Mouse (Mus musculus) embryo, embryonic 9.5 days (tissue): ENCODE results near the gene Hlf.
A peak's percentile ranks its signal among the peaks of the same experiment; 100 is the strongest.

Experiments
- DNase-seq: peaks from one replicate; pipeline ENCODE4 v3.0.0-alpha.2; 2017; ENCODE audit errors: extremely low spot score

Gene Hlf

DNA sequence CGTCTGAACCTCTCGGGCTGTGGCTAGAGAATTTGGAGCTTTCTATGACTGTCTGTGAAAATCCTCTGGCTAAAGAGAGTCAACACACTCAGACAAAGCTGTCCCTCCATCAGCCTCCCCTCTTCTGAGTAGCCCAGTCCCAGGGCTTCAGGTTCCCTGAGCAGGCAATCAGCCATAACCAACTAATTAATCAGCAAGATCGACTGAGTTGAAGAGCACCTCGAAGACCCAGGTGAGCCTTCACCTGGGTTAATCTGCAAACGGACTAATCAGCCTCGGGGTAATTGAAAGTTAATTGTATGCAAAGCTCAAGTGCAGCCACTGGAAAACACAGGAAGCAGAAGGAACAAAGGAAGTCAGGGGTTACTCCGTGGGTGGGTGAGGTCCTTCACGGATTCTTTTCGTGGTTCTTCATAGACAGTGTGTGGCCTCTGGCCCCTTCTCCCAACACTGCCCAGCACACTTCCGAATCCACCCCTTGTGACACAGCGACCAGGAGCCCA is 19.9 kb downstream of the Hlf start:
- no peak for DNase-seq

DNA sequence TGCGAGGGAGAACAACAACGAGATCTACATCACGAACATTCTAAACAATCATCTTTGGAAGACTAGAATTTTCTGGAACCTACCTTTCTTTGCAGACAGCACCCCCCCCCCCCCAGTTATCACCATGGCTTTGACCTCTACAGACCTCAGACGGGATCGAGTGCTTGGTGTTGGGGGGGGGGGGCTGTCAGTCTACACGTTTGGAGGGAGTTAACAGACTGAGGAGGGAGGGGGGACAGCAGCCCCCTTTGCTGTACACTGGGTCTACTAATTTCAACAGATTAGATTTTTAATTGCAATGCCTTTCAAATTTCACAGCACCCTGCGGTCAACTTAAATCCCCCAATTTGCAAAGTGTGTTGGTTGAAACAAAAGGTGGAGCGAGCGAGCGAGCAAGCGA is 20.3 kb downstream of the Hlf start:
- no peak for DNase-seq

DNA sequence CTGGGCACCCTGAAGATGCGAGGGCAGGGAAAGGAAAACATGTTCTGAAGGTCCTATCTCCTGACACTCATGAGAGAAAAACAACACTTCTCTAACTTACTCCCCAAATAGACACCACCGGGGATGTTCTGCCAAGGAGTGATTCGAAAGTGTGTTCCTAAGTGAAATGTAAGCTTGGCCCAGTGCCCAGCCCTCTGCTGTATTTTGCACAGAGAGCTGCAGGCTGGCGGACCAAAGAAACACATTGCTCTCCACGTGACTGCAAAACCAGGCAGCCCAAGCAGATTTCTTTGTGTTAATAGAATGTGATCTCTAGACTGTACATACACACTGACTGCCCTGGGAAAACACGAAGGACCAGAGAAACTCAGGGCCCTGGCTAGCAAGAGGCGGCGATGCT is 21.1 kb downstream of the Hlf start:
- peak; percentile 40 for DNase-seq

DNA sequence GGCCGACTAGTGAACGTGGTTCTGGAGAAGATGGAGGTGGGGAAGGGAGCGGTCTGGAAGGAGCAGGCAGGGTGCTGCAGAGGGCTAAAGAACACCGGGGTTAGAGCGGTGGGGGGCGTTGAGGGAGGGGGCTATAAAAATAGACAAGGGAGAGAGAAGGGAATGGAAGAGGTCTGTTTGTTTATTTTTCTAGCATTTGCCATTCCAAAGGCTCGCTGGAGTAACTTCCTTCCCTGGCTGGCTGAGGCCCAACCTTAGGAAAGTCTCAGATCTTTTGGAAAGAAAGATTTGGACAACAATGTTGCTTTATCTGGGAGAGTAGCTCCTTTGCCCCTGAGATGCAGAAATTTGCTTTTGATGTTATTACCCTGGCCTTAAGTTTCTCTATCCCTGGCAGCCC is 21.6 kb downstream of the Hlf start:
- DNase-seq: peak; percentile 32

DNA sequence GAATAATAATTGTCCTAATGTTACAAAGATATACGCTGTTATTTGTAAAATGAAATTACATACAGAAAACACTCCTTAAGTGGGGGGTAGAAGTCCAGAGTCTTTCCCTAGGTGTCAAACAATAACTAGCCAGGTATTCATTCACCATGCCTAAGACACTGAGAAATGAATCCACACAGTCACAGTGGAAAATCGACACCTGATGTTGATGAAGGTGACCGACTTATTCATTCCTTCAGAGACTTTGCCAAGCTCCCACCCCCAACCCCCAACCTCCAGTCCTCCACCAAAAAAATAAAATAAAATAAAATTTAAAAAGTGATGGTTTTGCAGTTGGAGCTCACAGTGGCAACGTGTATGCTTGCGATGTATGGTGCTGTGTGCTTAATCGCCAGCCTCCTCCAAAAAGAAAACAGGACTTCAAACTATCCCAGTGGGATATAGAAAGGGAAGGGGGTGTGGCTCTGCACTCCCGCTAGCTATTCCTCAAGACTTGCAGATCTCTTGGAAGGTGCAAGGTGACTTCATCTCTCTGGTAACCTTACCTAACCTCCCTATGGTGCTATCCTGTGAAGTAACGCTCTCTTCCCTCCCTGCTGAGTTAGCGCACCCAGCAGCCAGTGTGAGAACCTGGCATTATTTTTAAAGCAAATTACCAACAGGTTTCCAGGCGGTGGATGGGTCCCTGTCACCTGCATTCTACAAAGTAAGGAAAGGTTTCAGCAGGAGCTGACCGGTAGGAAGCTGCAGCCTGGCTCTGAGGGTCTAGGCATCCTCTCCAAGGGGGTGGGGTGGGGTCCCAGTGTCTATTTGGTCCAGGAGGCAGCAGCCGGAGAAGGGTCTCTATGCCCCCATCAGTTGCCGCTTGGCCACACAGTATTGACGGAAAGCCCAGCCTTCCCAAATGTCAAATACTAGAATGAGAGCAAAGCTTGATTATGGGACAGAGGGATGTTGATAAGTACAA is 22.5 kb downstream of the Hlf start:
- no peak for DNase-seq

DNA sequence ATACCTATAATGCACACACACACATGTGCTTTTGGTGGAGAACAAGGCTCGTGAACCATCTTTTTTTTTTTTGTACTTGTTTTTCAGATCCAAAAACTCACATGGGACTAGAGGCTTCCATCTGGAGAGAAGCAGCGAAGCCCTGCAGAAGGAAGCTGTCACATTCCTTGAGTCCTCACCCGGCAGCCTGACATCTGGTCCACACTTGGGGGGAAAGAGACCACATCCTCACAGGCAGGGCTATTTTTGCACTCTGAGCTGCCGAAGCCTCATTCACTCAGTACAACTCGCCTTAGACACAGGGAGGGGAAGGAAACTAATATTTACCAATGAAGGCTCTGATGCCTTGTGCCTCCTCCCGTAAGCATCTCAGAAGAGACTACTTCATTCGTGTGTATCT is 25.8 kb downstream of the Hlf start:
- DNase-seq: no peak

DNA sequence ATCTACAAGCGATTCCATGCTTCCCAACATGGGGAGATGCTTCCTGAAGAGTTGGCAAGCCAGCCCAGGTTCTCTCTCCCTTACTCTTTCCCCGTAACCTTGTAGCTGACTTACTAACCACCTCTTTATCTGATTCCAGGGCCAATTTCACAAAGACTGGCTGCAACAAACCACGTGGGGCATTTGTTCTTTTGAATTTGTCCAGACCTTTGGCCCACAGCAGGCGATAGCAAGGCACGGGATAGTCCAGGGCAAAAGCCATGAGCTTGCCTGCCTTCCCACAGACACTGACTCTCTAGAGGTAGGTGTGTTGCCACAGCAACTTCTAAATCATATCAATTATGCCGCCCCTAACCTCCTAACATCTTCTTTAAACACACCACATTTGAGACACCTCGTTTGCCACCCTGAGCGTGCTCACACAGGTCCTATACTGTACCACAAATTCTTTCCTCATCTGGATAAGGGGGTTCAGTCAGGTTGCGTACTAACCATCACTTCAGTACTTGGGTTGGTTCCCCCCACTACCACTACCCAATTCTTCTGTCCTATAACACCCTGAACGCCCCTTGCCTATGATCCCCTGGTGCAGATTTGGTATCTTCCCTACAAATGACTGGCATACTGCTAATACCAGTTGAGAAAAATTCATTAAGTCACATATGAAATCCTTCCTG is 26.7 kb downstream of the Hlf start:
- no peak for DNase-seq

DNA sequence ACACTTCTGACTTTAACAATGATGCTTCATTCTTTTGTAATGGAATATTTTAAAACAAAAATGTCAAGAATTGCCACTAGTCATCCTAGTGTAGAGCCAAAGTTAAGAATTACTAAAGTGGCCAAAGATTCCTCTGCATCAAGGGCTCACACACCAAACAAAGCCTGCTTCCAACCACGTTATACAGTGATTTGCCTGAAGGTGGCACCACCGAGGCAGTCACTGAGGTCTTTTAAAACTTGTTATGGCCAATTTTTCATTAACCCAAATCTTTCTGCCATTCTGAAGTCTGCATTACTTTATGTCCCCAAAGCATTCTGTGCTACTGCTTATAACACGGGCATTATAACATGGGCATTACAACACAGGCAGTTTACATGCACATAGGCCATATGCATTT is 27.3 kb downstream of the Hlf start:
- no peak for DNase-seq

DNA sequence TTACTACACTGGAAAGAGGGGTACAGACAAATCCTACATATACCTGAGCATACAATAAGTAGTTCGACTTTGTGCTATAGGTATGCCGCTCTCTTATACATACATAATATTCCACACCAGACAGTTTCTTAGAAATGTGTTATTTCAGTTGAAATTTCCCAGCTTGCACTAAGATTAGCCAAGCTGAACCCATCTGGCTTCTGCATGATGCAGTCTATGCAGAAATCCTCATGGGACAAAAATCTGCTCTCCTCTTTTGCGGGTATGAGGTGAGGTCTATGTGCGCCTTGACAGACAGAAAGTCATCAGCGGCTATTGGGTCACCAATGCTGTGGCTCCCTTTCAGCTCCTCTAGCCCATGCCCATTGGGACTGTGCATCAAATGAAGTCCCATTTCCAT is 30.2 kb downstream of the Hlf start:
- no peak for DNase-seq

DNA sequence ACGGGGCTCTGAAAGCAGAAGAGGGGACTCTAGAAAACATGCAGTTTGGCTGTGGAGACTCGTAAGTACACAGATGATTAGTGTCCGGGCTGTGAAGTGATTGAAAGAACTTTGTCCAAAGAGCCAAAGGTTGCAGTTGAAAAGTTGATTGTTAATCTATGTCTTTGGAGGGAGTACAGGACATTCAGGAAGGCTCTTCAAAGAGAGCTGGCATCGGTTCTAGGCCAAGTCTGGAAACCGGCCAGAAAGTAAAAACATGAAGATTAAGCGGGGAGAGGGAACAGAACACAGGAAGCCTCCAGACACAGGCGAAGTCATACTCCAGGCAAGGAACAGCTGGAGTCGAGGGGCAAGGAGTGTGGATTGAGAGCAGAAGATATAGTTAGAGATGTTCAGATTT is 32.6 kb downstream of the Hlf start:
- DNase-seq: no peak

DNA sequence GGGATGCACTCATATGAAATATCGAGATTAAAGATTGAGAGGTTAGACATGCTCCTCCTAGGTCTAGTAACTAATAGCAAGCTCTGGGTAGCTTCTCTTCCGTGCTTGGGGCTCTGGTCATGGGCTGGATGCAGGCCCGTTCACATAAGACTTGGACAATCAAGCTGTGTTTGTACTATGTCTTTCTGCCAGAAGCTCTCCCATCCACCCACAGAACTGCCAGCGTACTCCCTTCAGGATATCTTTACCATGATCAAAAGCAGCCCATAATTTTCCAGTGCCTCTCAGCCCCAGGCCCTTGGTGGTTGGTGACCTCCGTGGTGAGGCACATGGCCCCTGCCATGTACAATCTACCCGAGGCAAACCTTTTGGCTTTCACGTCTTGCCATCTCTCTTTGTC is 33.3 kb downstream of the Hlf start:
- no peak for DNase-seq

DNA sequence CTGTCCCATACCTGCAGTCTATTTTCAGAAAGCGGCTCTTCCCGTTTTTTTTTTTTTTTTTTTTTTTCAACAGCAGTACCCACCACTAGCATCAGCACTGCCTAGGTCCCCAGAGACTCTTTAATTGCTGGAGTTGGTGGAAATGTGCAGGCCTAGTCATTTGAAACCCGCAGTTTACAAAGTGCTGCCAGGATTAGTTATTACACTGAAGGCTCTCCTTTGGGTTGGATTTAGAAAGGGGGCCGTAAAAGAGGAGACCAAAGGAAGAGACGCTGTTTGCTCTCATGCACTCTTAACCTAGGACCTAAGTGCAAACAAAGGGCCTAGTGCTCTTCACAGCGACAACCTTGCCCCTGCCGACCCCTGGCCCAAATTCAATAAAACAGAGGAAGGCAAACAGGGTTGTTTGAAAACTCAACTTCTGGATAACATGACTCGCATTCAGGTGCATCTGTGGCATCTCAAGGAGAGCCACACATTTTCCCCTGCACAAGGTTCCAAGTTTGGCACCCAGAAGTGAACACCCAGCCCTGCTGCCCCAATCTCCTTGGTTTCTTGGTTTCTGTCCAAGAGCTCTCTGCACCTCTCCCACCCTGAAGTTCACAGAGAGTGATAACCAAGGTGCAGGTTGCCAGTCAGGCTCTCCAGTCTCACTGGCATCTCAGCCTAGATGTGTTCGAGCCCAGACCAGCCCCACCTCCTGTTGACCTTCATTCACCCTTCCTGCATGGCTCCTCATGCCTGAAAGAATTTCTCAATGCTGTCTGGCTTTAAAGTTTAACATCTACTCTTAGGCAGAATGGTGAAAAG is 34.0 kb downstream of the Hlf start:
- no peak for DNase-seq

DNA sequence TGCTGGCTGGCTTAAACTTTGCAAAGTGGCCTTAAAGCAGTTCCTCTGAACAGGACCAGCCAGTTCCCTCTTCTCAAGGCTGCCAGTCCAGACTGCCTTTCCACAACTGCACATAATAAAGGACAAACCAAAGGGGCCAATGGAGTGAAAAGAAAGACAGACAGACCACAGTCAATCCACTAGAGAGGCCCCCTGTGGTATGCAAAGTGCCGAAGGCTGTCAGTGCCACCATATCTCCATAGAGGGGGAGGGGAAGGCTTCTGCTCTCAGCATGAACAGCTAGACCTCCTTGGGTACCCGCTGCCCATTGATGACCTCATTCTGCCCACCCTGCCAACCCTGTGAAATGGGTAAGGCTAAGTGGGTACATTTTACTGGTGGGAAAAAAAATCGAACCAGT is 34.7 kb downstream of the Hlf start:
- peak; percentile 37 for DNase-seq

DNA sequence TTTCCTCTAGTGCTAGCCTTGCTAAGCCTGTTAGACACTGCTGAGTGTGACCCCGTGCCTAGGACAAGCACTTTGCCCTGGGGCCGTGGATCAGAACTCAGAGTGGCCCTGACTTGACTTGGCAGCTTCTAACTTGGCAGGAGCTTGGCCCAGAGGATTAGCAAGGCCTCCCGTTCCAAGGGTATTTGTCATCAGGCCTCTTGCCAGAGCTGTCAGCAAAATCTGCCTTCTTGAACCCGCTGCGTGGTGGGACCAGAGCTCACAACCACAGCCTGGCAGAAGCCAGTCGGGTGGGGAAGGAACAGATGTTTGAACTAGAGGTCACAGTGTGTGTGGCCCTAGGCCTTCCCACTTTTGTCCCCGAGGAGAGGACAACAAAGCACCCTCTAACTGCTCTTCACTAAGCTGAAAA is 35.4 kb downstream of the Hlf start:
- no peak for DNase-seq

DNA sequence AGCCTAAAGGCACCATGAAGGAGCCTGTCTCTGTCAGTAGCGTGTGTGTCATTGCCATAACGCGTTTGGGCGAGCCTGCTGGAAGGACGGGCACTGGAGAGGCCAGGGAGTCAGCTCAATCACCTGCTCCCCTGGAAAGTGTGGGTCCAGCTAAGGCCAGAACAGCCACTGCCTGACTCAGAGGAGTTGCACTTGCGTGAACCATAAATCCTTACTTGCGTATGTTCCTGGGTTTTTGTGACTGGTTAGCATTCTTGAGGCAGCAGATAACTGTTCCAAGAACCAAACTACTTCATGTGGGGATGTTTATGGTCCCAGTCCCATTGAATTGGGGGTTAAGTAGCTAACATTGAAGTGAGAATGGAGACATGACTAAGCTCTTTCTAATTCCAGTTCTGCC is 38.0 kb downstream of the Hlf start:
- no peak for DNase-seq

DNA sequence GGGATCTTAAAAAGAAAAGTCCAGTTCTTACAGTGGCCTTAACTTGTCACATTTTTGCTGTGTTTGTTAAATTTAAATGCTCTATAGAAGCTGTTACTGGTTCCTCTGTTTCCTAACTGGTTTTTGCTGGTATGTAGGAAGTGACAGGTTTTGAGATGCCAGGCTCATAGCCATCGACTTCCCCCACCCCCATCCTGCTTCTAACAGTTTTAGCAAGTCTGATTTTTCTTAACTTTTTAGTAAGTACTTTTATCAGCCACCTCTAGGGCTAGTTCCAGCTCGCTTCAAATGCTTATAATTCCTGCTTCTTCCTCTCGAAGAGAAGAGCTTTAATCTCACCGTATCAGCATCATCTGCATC is 40.6 kb downstream of the Hlf start:
- no peak for DNase-seq

DNA sequence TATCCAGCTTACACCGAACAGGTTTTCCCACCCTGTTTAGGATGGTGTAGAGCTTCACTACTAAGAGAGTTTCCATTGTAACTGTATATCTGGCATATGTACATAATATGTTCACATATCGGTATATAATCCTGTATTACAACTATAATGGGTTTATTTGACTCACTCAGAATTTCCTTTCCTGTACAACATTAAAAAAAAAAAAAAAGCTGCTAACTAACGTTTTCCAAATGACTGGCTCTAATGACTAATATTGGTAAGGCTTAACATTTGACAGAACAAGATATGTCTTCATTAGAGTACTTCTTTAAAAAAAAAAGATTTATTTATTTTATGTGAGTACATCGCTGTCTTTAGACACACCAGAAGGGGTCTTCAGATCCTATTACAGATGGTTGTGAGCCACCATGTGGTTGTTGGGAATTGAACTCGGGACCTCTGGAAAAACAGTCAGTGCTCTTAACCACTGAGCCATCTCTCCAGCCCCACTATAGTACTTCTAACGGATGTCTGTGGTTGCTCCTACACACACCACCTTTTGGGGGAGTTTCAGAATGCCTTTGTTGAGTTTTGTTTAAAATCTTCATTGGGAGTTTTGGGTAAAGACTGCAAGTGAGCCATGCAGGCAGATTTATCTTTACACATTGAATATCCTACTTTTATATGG is 41.1 kb downstream of the Hlf start:
- no peak for DNase-seq

DNA sequence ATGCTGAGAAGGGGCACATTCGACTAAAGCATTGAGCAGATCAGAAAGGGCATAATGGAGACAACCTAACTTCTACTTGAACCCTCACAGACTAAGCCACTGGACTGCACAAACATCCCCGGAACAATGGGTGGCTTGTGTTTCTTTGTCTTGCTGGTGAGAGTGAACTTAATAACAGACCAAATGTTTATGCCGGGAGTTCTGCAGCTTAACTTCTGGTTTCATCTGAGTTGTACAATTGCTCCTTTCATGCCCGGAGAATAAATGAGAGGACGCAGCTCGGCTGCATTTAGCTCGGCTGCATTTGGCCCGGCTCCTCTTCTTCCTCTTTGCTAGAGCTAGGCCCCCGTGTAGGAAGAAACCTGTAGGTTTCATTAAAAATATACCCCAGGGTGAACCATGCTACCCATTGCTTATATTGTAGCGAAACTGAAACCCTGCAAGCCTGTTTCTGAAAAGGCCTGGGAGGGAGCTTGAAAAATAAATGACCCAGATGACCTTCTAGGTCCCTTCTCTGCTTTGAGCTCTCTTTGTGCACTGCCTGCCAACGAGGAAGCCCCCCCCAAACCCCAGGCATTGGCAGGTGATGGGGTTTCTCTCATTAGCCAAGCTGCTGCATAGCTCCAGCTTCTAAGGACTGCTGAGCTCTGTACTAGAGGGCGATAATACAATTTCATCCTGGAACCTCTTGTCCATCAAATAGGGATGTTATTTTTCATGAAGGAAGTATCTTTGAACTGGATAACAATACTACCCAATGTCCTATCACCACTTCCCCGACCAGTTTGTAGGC is 42.8 kb downstream of the Hlf start:
- no peak for DNase-seq

DNA sequence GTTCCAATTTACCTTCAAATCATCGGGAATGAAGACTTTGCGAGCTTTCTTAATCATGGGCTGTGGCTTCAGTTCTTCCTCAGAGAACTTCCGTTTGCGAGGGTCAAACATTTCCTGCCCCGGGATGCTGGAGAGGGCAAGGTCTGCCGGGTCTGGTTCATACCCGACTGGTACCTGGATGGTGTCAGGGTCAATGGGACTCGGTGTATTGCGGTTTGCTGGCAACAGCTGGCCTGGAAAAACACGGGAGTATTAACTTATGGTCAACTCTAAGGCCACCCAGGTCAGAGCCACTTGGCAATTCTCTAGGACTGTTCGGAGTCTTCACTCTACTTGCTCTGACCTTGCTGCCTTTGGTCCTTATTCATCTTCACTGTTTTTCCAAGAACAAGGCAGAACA is 44.9 kb downstream of the Hlf start:
- DNase-seq: no peak

DNA sequence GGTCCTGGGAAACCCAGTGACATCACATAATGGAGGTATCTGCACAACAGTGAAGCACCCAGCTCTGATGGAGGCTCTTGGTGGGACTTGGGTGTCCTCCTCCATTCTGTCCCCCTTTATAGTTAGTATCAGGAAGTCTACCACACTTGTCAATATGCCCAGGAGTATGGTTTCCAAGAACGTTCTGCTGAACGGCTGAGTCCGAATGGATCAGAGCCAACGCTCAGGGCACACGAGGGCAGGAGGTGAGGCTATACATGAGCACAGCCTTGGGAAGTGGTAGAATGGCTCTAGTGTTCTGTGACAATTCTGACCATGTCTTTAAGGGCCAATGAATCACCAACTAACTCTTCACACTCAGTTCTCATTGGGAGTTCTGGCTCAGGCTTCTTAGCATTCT is 47.8 kb downstream of the Hlf start:
- DNase-seq: no peak

DNA sequence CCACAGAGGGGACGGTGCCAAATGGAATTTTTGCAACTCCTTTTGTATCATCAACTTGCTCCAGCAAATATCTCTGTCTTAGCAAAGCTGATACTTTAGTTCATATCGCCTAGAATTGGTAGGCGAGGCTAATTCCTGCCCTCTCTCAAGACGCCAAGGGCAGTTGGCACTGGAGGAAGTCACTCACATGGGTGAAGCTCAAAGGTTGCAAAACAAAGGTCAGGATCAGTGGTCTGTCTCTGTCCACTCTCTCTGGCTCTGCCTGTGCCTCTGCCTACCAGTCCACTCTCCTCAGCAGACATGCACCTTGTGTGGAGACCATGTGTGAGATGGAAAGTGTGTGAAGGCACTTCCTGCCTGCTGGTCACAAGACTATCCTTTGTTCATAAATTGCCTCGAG is 48.4 kb downstream of the Hlf start:
- DNase-seq: no peak
